Mouse (Mus musculus) midbrain, embryonic 11.5 days (tissue): Measurements from ENCODE around the gene Cpne8. TPM values are rescaled to one million over a fixed set of nuclear protein-coding genes. Genes with fewer than 3 reads are reported as not detected.
"Not testable (repeated sequence)": the region's sequence is repeated elsewhere in the genome, so short reads cannot be mapped to it uniquely, and the experiment has no call there.

Experiments used
- ATAC-seq: fragments of 200-750 bp; cut with Nextera tagmentation; 2 replicates; pipeline ENCODE4 v1.8.0; 2017; ENCODE audit warnings: moderate TSS enrichment, moderate library complexity; ENCODE audit not compliant: low FRiP score
- DNase-seq: peaks from one replicate; pipeline ENCODE4 v3.0.0; 2015; ENCODE audit warnings: low spot score; ENCODE audit errors: missing footprints
- H3K27ac ChIP-seq: fragments of 300-500 bp; sonication (generic); 2 replicates; pipeline ENCODE4 v1.5.1; 2014; ENCODE audit warnings: low read depth, low read length
- H3K27me3 ChIP-seq: fragments of 300-500 bp; sonication (generic); 2 replicates; pipeline ENCODE4 v1.6.1; 2014; ENCODE audit warnings: mild to moderate bottlenecking, low read length, moderate library complexity, mixed read lengths; ENCODE audit not compliant: control insufficient read depth, insufficient read depth
- H3K36me3 ChIP-seq: fragments of 300-500 bp; sonication (generic); 2 replicates; pipeline ENCODE4 v1.6.1; 2014; ENCODE audit warnings: mild to moderate bottlenecking, low read length, moderate library complexity, mixed read lengths; ENCODE audit not compliant: control insufficient read depth, insufficient read depth
- H3K4me1 ChIP-seq: fragments of 300-500 bp; sonication (generic); 2 replicates; pipeline ENCODE4 v1.6.1; 2014; ENCODE audit warnings: low read length; ENCODE audit not compliant: control insufficient read depth, insufficient read depth
- H3K4me2 ChIP-seq: fragments of 300-500 bp; sonication (generic); 2 replicates; pipeline ENCODE4 v1.6.1; 2014; ENCODE audit warnings: mild to moderate bottlenecking, moderate library complexity
- H3K4me3 ChIP-seq: fragments of 300-500 bp; sonication (generic); 2 replicates; pipeline ENCODE4 v1.5.1; 2014; ENCODE audit warnings: low read depth, low read length
- H3K9ac ChIP-seq: fragments of 300-500 bp; sonication (generic); 2 replicates; pipeline ENCODE4 v1.6.1; 2014; ENCODE audit warnings: low read length
- H3K9me3 ChIP-seq: fragments of 300-500 bp; sonication (generic); 2 replicates; pipeline ENCODE4 v1.6.1; 2016; ENCODE audit warnings: low read length; ENCODE audit not compliant: control insufficient read depth
- WGBS: fragments of 180-500 bp; shearing (Covaris S2); extraction: QIAGEN DNeasy Blood & Tissue Kit; methylation state at CpG from one replicate; pipeline ENCODE4 v1.1.7; 2014; 5-methylcytosine and 5-hydroxymethylcytosine counted together
- polyA plus RNA-seq: library from polyadenylated mRNA; unstranded; fragments of >200 nt; fragmentation: Nextera tagmentation; extraction: Ambion mirVana; gene quantifications from 2 replicates; pipeline ENCODE4 v1.2.1, GENCODE M21; 2014

Gene Cpne8
- polyA plus RNA-seq, 1 experiment from 2014 or later, result 7.8 TPM

- Histone ChIP-seq H3K27me3 (no peaks in the 10 kb centered on the region), H3K27ac (no peak overlapping the region), H3K4me3 (no peak overlapping the region), H3K9me3 (no peaks in the 10 kb centered on the region), H3K4me1 (no peaks in the 10 kb centered on the region), H3K4me2 (no peak overlapping the region), H3K9ac (no peak overlapping the region), H3K36me3 (no peaks in the 10 kb centered on the region)
- 84% methylated on average over 5 of the region's 5 CpGs for WGBS
- no peak for ATAC-seq
- DNase-seq, result no peak
Measured at GRCm38 (mm10) chr15:90624201-90624600, 55.0 kb downstream of the Cpne8 start.

GRCm38 (mm10) chr15:90622005-90622404 is 57.2 kb downstream of the Cpne8 start:
- WGBS, result 95% methylated on average over 3 of the region's 3 CpGs
- no peak for ATAC-seq

GRCm38 (mm10) chr15:90619736-90620135 is 59.5 kb downstream of the Cpne8 start:
- Histone ChIP-seq H3K4me3 (no peak overlapping the region), H3K27ac (no peak overlapping the region), H3K27me3 (no peaks in the 10 kb centered on the region), H3K4me1 (no peaks in the 10 kb centered on the region), H3K9me3 (no peaks in the 10 kb centered on the region), H3K36me3 (no peaks in the 10 kb centered on the region), H3K4me2 (no peak overlapping the region), H3K9ac (no peak overlapping the region)
- no peak for DNase-seq
- WGBS, result 79% methylated on average over 4 of the region's 4 CpGs
- ATAC-seq, result no peak

More at GRCm38 (mm10) chr15:90622005-90622404, 57.2 kb downstream of the Cpne8 start:
- Histone ChIP-seq H3K27ac (no peak overlapping the region), H3K27me3 (no peaks in the 10 kb centered on the region), H3K36me3 (no peaks in the 10 kb centered on the region), H3K4me1 (no peaks in the 10 kb centered on the region), H3K4me2 (no peak overlapping the region), H3K9me3 (no peaks in the 10 kb centered on the region), H3K9ac (no peak overlapping the region), H3K4me3 (no peak overlapping the region)
- DNase-seq, result no peak

- H3K4me2 ChIP-seq, result no peak overlapping the region
- H3K4me1 ChIP-seq, result no peaks in the 10 kb centered on the region
- no peaks in the 10 kb centered on the region for H3K9me3 ChIP-seq
- H3K9ac ChIP-seq, result no peak overlapping the region
- no peak overlapping the region for H3K27ac ChIP-seq
- H3K36me3 ChIP-seq, result no peaks in the 10 kb centered on the region
- H3K4me3 ChIP-seq, result no peak overlapping the region
- DNase-seq, result no peak
- no peak for ATAC-seq
- no peaks in the 10 kb centered on the region for H3K27me3 ChIP-seq
- WGBS, result 85% methylated on average over 8 of the region's 8 CpGs
Measured at GRCm38 (mm10) chr15:90616116-90616798, 63.0 kb downstream of the Cpne8 start.

- not testable (repeated sequence) for H3K4me1 ChIP-seq, H3K36me3 ChIP-seq, H3K4me3 ChIP-seq, ATAC-seq, H3K9me3 ChIP-seq, H3K27me3 ChIP-seq, H3K4me2 ChIP-seq, H3K9ac ChIP-seq, DNase-seq, H3K27ac ChIP-seq
- WGBS, result 93% methylated on average over 4 of the region's 4 CpGs
Measured at GRCm38 (mm10) chr15:90610767-90611166, 68.5 kb downstream of the Cpne8 start.

- DNase-seq (no peak), ATAC-seq (no peak)
- H3K27me3 ChIP-seq, result no peaks in the 10 kb centered on the region
- no peak overlapping the region for H3K4me3 ChIP-seq
- no peaks in the 10 kb centered on the region for H3K4me1 ChIP-seq
- no peak overlapping the region for H3K9ac ChIP-seq
- H3K4me2 ChIP-seq, result no peak overlapping the region
- WGBS, result 80% methylated on average over 4 of the region's 4 CpGs
- H3K36me3 ChIP-seq, result no peaks in the 10 kb centered on the region
- no peaks in the 10 kb centered on the region for H3K9me3 ChIP-seq
- H3K27ac ChIP-seq, result no peak overlapping the region
Measured at GRCm38 (mm10) chr15:90609836-90610415, 69.3 kb downstream of the Cpne8 start.

GRCm38 (mm10) chr15:90608368-90608767 is 70.9 kb downstream of the Cpne8 start:
- Histone ChIP-seq H3K27me3 (no peaks in the 10 kb centered on the region), H3K4me3 (no peak overlapping the region), H3K27ac (no peak overlapping the region), H3K9ac (no peak overlapping the region), H3K9me3 (no peaks in the 10 kb centered on the region), H3K4me1 (no peaks in the 10 kb centered on the region), H3K36me3 (no peaks in the 10 kb centered on the region), H3K4me2 (no peak overlapping the region)
- ATAC-seq (no peak), DNase-seq (no peak)
- 82% methylated on average over 3 of the region's 3 CpGs for WGBS

GRCm38 (mm10) chr15:90607181-90607580 is 72.1 kb downstream of the Cpne8 start:
- no peak overlapping the region for H3K9ac ChIP-seq
- no peaks in the 10 kb centered on the region for H3K36me3 ChIP-seq
- ATAC-seq (no peak), DNase-seq (no peak)
- no peaks in the 10 kb centered on the region for H3K9me3 ChIP-seq
- no peak overlapping the region for H3K4me2 ChIP-seq
- no peaks in the 10 kb centered on the region for H3K27me3 ChIP-seq
- no peaks in the 10 kb centered on the region for H3K4me1 ChIP-seq
- WGBS, result 92% methylated on average over 3 of the region's 3 CpGs
- H3K27ac ChIP-seq, result no peak overlapping the region
- no peak overlapping the region for H3K4me3 ChIP-seq

- no peak for DNase-seq
- ATAC-seq, result no peak
Measured at GRCm38 (mm10) chr15:90603676-90604075, 75.6 kb downstream of the Cpne8 start.

More at GRCm38 (mm10) chr15:90603676-90604075, 75.6 kb downstream of the Cpne8 start:
- no peak overlapping the region for H3K9ac ChIP-seq
- no peak overlapping the region for H3K4me3 ChIP-seq
- H3K4me1 ChIP-seq, result no peaks in the 10 kb centered on the region
- WGBS, result 79% methylated on average over 5 of the region's 5 CpGs
- H3K27ac ChIP-seq, result no peak overlapping the region
- H3K27me3 ChIP-seq, result no peaks in the 10 kb centered on the region
- H3K4me2 ChIP-seq, result no peak overlapping the region
- H3K9me3 ChIP-seq, result no peaks in the 10 kb centered on the region
- no peaks in the 10 kb centered on the region for H3K36me3 ChIP-seq
